Mouse (Mus musculus) c-Kit-positive CD71-negative TER-119-negative erythroid progenitor cells, embryonic 14.5 days (primary cell): ENCODE results near the gene Gm11042.

ENCODE experiments used
- DNase-seq: peaks from one replicate; pipeline ENCODE4 v3.0.0-alpha.2; 2013; ENCODE audit warnings: low read depth

The Gm11042 gene

DNA sequence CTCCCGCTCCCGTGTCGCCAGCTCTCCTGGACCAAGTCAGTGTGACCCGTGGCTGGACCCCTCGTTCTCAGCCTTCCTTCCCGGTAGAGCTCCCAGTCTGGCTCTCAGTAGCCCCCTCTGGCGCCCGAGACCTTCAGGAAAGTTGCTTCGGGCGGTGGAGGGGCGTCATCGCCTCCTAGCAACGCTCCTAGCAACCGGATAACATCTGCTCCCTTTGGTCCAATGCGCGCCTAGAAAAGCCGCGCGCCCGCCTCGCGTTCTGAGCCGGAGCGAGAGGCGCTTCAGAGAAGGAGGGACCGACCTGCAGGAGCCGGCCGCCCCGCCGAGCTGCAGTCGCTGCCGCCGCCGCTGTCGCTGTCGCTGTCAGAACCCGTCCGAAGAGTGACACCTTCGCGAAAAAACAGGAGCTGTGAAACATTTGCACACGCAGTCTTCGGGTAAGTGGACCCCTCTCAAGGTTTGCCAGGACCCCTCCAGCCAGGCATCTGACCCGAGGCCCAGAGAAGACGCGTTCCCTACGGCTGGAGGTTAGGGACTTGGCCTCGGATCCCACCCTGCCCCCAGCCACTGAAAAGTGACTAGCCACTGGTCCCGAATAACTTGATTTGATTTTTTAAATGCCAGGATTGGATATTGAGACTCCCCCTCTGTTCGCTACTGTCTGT lies 32.0 kb downstream of the Gm11042 start:
- DNase-seq: peak; percentile 25

DNA sequence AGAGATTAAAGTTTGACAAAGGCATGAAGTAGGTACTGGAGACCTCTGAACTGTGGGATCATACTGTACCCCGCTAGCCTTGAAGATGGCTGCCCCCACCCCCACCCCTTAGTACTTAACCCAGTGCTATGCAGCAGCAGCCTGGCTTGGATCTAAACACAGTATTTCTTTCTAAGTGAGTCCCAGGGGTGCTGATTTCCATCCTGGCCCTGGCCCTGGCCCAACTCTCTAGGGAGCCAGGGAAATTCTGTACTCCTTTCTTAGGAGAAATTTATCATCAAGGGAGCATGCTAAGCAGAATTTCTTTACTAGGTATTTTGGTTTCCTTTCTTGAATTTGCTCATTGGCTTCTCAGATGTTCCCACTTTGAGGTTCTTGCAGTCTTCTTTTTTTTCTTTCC lies 33.3 kb downstream of the Gm11042 start:
- DNase-seq: no peak

DNA sequence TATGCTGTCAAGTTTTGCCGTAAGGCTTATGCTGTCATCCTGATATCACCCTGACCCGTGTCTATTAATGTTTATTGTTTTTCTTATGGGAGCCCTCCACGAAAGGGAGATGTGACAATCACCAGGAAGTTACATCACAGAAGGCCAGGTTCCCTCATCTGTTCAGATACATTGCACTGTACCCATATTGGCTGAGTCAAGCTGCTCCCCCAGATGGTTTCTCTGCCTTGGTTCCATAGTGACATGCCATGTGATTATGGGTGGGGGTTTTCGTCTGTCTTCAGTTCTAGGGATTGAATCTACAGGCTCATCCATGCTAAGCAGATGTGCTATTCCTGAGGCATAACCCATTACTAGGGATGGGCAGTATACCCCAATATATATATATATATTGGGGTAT lies 34.8 kb downstream of the Gm11042 start:
- DNase-seq: no peak

DNA sequence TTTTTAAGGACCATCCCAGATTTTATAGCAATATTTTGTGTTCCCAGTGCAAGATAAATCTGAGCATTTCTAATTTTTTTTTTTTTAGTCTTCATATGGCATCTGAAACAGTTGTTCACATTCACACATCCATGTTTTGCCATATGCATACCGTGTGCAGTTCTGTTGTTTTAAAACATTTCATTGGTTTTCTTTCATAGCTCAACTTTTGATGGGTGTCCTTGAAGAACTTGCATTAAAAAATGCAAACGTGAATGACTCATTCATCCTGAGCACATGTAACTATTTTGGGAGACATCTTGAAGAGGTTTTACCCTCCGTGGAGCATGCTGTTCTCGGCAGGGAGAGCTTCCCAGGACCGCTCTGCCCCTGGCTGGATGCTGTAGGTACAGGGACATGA lies 38.9 kb downstream of the Gm11042 start:
- no peak for DNase-seq

DNA sequence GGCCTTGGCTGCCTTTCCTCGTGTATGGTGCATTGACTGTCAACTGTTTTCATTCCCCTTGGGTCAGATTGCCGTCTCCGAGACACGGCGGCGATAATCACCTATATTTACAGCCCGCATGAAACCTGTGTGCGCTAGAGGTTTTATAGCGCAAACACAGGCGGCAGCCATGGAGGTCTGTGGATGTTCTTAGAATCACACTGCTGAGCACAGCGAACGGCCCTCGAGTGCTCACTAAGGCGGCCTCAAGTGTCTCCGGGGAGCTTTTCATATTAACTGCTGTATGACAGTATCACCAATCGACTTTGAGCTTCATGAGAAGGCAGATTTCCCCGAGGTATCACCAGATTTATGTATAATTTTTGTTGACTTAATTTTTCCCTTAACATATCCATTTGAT lies 43.6 kb downstream of the Gm11042 start:
- no peak for DNase-seq

DNA sequence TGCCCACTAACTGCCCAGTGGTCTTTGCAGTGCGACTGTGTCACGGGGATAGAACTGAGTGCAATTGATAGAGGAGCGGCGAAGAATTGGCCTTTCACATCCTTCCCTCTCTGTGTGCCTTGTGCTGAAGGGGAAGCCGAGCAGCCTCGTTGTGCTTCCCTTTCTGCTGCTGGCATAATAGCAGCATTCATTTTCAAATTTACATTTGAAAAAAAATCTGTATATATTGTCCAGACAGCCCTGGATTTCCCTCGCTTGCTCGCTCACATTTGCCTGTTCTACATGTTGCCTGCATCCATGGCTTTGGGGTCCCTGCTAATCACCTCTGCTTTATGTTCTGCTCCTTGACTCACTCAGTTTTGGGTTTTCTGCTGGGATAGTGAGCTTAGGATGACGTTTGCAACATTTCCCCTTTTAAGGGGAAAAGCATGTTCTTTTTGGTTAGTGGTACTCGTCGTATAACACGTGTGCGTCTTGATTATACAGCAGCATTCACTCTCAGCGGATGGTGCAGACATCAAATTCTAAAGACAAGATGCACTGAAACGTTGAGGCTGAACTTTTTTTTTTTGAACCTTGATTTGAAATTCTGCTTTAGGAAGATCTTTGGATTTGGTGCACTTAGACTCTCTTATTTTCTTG lies 47.4 kb downstream of the Gm11042 start:
- no peak for DNase-seq

DNA sequence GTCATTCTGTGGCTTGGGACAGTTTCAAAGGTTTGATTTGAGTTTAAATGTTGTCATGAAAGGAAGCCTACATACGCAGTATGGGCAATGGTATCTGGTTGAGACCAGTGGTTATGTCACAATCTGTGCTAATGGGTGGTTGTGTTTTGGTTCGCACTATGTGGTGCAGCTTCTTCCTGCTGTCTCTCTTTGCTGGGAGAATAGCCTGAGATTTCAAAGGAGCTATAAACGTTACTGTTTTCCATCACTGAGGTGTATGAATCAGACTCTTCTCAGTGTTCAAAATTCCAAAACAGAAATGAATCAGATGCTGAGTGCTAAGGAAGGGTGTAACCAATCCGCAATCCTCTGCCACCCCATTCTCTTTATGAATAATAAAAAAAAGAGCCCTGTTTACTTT lies 49.1 kb downstream of the Gm11042 start:
- no peak for DNase-seq
